Mouse (Mus musculus) large intestine, adult 2 months (tissue): Measurements from ENCODE around the gene Csn3. TPM values are rescaled to one million over a fixed set of nuclear protein-coding genes. Genes with fewer than 3 reads are reported as not detected.

Experiments
- DNase-seq: peaks from one replicate; pipeline ENCODE4 v3.0.0-alpha.2; 2012; ENCODE audit warnings: low read depth, low spot score
- WGBS: fragments of 180-500 bp; shearing (Covaris S2); methylation state at CpG from one replicate; pipeline ENCODE4 v1.1.7; 2018; 5-methylcytosine and 5-hydroxymethylcytosine counted together
- polyA plus RNA-seq: library from polyadenylated mRNA; depleted of rRNA; stranded (reverse); fragments of >200 nt; gene quantifications from 2 replicates; pipeline ENCODE4 v1.2.3, GENCODE M21; 2012; rRNA removed

Csn3 gene
- polyA plus RNA-seq, result not detected in 2 replicates

GRCm38 (mm10) chr5:87925372-87925771 lies at the start of gene Csn3:
Gene Csn3 (plus strand): TSS chr5:87925579.
- DNase-seq, result no peak
- WGBS, result 46% methylated on average over 5 of the region's 5 CpGs

- WGBS, result 87% methylated on average over 1 of the region's 1 CpGs
- no peak for DNase-seq
These were observed 40.6 kb upstream of the Csn3 start, which contains the start of gene Odam for GRCm38 (mm10) chr5:87884729-87885128. Gene Odam (plus strand): TSS chr5:87885029.

GRCm38 (mm10) chr5:87931603-87932002 lies 6.2 kb downstream of the Csn3 start:
- no peak for DNase-seq
- WGBS, result 78% methylated on average over 1 of the region's 1 CpGs

DNA sequence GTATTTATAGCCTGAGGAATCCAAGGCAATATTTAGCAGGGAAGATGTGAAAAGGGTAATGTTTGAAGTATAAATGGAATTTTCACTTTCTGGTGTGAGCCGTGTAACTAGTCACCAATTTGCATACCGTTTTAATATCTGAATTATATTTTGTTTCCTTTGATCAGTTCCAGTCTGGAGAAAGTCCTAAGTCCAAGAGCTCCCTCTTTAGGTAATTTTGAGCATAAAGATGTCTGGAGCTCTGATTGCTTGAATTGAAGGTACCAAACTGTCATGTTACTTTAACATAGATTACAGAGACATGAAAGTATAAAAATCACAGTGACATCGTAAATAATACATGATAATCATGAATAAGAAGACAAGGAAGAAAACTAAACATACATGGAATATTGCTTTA lies 15.4 kb downstream of the Csn3 start:
- 35% methylated on average over 3 of the region's 3 CpGs for WGBS
- DNase-seq, result no peak

GRCm38 (mm10) chr5:87942515-87942914 lies 17.1 kb downstream of the Csn3 start:
- DNase-seq, result no peak

DNA sequence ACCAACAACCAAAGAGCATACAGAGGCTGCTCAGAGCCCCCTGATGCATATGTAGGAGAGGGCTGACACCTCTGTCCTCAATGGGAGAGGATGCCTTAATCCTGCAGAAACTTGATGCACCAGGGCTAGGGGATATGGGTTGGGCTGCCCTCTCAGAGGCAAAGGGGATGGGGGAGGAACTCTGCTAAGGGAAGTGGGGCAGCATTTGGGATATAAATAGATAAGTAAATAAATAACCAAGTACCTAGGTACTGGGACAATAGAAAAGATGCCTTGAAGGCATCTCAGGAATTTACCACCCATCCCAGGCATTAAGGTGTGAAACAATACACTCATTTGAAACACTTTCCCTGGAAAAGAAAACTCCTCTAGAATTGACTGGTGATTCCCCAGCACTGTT lies 26.5 kb downstream of the Csn3 start:
- DNase-seq, result no peak

DNA sequence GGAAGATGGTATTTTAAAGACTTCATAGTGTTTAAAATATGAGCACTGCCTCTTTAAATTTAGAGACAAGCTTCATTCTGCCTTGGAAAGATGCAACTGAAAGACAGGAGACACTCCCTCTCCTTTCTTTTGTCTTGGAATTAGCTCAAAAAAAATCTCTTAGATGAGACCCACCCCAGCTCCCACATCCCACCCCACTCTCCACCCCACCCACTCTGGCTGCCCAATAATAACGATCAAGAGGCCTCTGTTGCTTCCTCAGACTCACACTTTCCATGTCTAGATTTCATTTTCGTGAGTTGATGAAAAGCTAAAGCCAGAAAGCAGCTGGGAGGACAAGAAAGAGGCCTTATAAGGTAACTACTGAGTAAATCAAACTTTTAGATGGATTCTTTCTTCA lies 43.8 kb downstream of the Csn3 start, which contains the start of the genes 2310003L06Rik and Gm28434:
2310003L06Rik (plus strand) TSS at position 259 of the 400 bp plus-strand sequence.
Gm28434 (plus strand) TSS at position 317 of the 400 bp plus-strand sequence.
- DNase-seq, result no peak
- 50% methylated on average over 2 of the region's 2 CpGs for WGBS

GRCm38 (mm10) chr5:87979139-87979538 lies 53.8 kb downstream of the Csn3 start, which contains the start of gene Cabs1:
Gene Cabs1 (plus strand): TSS chr5:87979439.
- 75% methylated on average over 3 of the region's 3 CpGs for WGBS
- no peak for DNase-seq

Other genes with a start within 250 kb of the Csn3 start
- 0.80 and 0.94 TPM in 2 replicates for gene Csn2, start 225.9 kb upstream of the Csn3 start, polyA plus RNA-seq
- not detected in 2 replicates for gene Csn1s2a, start 151.0 kb upstream of the Csn3 start, polyA plus RNA-seq
- not detected in 2 replicates for gene Csn1s2b, start 117.5 kb upstream of the Csn3 start, polyA plus RNA-seq
- gene Prr27, start 99.9 kb upstream of the Csn3 start, polyA plus RNA-seq, result not detected in 2 replicates
- gene Odam, start 40.5 kb upstream of the Csn3 start, polyA plus RNA-seq, result not detected in 2 replicates
- gene 2310003L06Rik, start 43.9 kb downstream of the Csn3 start, polyA plus RNA-seq, result not detected in 2 replicates
- not detected in 2 replicates for gene Gm28434, start 43.9 kb downstream of the Csn3 start, polyA plus RNA-seq
- not detected in 2 replicates for gene Cabs1, start 53.9 kb downstream of the Csn3 start, polyA plus RNA-seq
- gene Smr3a, start 77.0 kb downstream of the Csn3 start, polyA plus RNA-seq, result not detected in 2 replicates
- gene Smr2, start 161.0 kb downstream of the Csn3 start, polyA plus RNA-seq, result not detected in 2 replicates
- not detected in 2 replicates for gene Gm11116, start 186.0 kb downstream of the Csn3 start, polyA plus RNA-seq
- not detected in 2 replicates for gene Gm11115, start 228.5 kb downstream of the Csn3 start, polyA plus RNA-seq